Mouse (Mus musculus) stomach, postnatal 0 days (tissue): ENCODE measurements around the gene Hebp1.

Source experiments
- CTCF ChIP-seq: IDR thresholded peaks from 2 replicates; pipeline ENCODE4 v1.5.1; 2016; ENCODE audit warnings: antibody characterized with exemption, low read depth, mild to moderate bottlenecking, moderate library complexity
- EP300 ChIP-seq: optimal IDR thresholded peaks from 2 replicates; pipeline ENCODE3; 2016; ENCODE audit warnings: antibody characterized with exemption

DNA sequence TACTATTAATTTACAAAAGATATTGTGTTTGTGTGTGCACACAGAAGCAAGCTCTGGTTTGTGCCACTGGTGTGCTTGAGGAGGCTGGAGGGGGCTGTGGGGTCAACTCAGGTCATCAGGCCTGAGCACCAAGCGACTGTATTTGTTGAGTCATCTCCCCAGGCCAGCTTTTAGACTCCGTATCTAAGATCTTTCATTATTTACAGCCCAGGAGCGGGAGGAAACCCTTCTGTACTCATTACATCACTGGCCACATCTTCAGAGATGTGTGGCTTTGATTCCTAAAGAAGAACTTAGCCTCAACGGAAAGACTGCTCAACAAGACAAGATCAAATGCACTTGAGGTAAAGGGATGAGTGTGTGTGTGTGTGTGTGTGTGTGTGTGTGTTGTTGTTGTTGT is 9.2 kb downstream of the Hebp1 start:
- TF ChIP-seq CTCF, result no peak
- TF ChIP-seq EP300, result no peak
